Mouse (Mus musculus): Measurements from ENCODE around the gene Ubr1.

GRCm38 (mm10) chr2:120972964-120973363 is 2.4 kb upstream of the Ubr1 start:
- TF ChIP-seq GATA1 (IDR thresholded peaks at IDR 0.05; ENCODE audit: borderline replicate concordance, low read length) = no peak
- no peak for TF ChIP-seq FLI1 (IDR thresholded peaks at IDR 0.05; ENCODE audit: low read length)
